Mouse (Mus musculus) sigmoid colon, adult 10 weeks (tissue): ENCODE measurements around the gene Dyrk2. TPM values are rescaled to one million over a fixed set of nuclear protein-coding genes. Genes with fewer than 3 reads are reported as not detected.

Experiments
- polyA plus RNA-seq: library from polyadenylated mRNA; stranded (reverse); fragments of 350-450 nt; fragmentation: Illumina TruSeq; extraction: RNeasy Lipid Tissue Mini Kit (QIAGEN cat#74804); gene quantifications from one replicate; pipeline ENCODE4 v1.2.3, GENCODE M21; 2014; ENCODE audit warnings: low read depth, low replicate concordance

Gene Dyrk2
- polyA plus RNA-seq = 151 TPM

GRCm38 (mm10) chr10:118870201-118870980, at the start of gene Dyrk2:
Gene Dyrk2, minus strand, starts transcription at chr10:118870209.

